Mouse (Mus musculus) MEL (cell line): ENCODE results near the gene Eml2. TPM values are rescaled to one million over a fixed set of nuclear protein-coding genes. Genes with fewer than 3 reads are reported as not detected.

ENCODE experiments used
- DNase-seq: peaks from one replicate; pipeline ENCODE4 v3.0.0; 2011; ENCODE audit warnings: low read depth, low spot score
- H3K27ac ChIP-seq: 2 replicates; pipeline ENCODE4 v1.5.1; 2012; ENCODE audit warnings: low read depth, mild to moderate bottlenecking, control low read depth, low read length, moderate library complexity; ENCODE audit not compliant: control insufficient read depth
- H3K27me3 ChIP-seq, 2 experiments: fragments of 150-350 bp in 1 of 2; sonication (generic) in 1 of 2; 2 replicates each; pipeline ENCODE4 v1.6.1; 2012; ENCODE audit warnings: low read length in 2 of 2, mild to moderate bottlenecking in 2 of 2, improper control_type of control experiment in 1 of 2, moderate library complexity in 1 of 2; ENCODE audit not compliant: insufficient read depth in 2 of 2, control insufficient read depth in 1 of 2
- H3K36me3 ChIP-seq, 2 experiments: 2 replicates each; pipeline ENCODE4 v1.6.1; 2012 to 2014; ENCODE audit warnings: low read length in 2 of 2, improper control_type of control experiment in 1 of 2, inconsistent platforms in 1 of 2, mild to moderate bottlenecking in 1 of 2; ENCODE audit not compliant: insufficient read depth in 2 of 2, control insufficient read depth in 1 of 2
- H3K4me1 ChIP-seq, 2 experiments: fragments of 150-350 bp in 1 of 2; sonication (generic) in 1 of 2; 2 replicates each; pipeline ENCODE4 v1.6.1; 2012; ENCODE audit warnings: low read length in 2 of 2, improper control_type of control experiment in 1 of 2, mild to moderate bottlenecking in 1 of 2; ENCODE audit not compliant: insufficient read depth in 2 of 2, control insufficient read depth in 1 of 2
- H3K4me3 ChIP-seq, 2 experiments: fragments of 150-350 bp in 1 of 2; sonication (generic) in 1 of 2; 2 replicates each; pipeline ENCODE4 v1.5.1; 2012; ENCODE audit warnings: low read depth in 2 of 2, low read length in 2 of 2, mild to moderate bottlenecking in 2 of 2, moderate library complexity in 2 of 2, control low read depth in 1 of 2, improper control_type of control experiment in 1 of 2; ENCODE audit not compliant: control insufficient read depth in 1 of 2, insufficient read depth in 1 of 2
- H3K79me2 ChIP-seq: 2 replicates; pipeline ENCODE4 v1.6.1; 2012; ENCODE audit warnings: mild to moderate bottlenecking, low read length, moderate library complexity; ENCODE audit not compliant: control insufficient read depth, poor library complexity, insufficient read depth
- H3K9ac ChIP-seq: 2 replicates; pipeline ENCODE4 v1.6.1; 2012; ENCODE audit warnings: low read depth, mild to moderate bottlenecking, control low read depth, low read length, moderate library complexity; ENCODE audit not compliant: control insufficient read depth, poor library complexity, severe bottlenecking
- H3K9me3 ChIP-seq: fragments of 150-350 bp; sonication (generic); replicated peaks from 2 replicates; pipeline ENCODE4 v1.6.1; 2012; ENCODE audit warnings: mild to moderate bottlenecking, low read length, improper control_type of control experiment, moderate library complexity; ENCODE audit not compliant: insufficient read depth
- BHLHE40 ChIP-seq: IDR thresholded peaks from 2 replicates; pipeline ENCODE4 v1.6.1; 2012; ENCODE audit warnings: low read depth, mild to moderate bottlenecking, inconsistent platforms, low read length, improper control_type of control experiment, borderline replicate concordance
- CHD1 ChIP-seq: IDR thresholded peaks from 2 replicates; pipeline ENCODE4 v1.6.1; 2012; ENCODE audit warnings: low read depth, mild to moderate bottlenecking, inconsistent platforms, low read length, improper control_type of control experiment
- CHD2 ChIP-seq: IDR thresholded peaks from 2 replicates; pipeline ENCODE4 v1.6.1; 2011; ENCODE audit warnings: low read length, improper control_type of control experiment
- CTCF ChIP-seq, 3 experiments: IDR thresholded peaks in 2 of 3; conservative IDR thresholded peaks in 1 of 3; 2 replicates each; pipeline ENCODE4 v1.5.1; 2011 to 2012; ENCODE audit warnings: low read length in 3 of 3, low read depth in 2 of 3, mild to moderate bottlenecking in 2 of 3, improper control_type of control experiment in 1 of 3, inconsistent platforms in 1 of 3, mixed read lengths in 1 of 3, moderate library complexity in 1 of 3; ENCODE audit not compliant: control insufficient read depth in 1 of 3, insufficient read depth in 1 of 3, poor library complexity in 1 of 3, severe bottlenecking in 1 of 3
- EP300 ChIP-seq, 2 experiments: IDR thresholded peaks; 2 replicates each; pipeline ENCODE4 v1.6.1; 2011; ENCODE audit warnings: improper control_type of control experiment in 2 of 2, low read length in 2 of 2, low read depth in 1 of 2, mild to moderate bottlenecking in 1 of 2
- ETS1 ChIP-seq: IDR thresholded peaks from 2 replicates; pipeline ENCODE4 v1.6.1; 2012; ENCODE audit warnings: low read depth, mild to moderate bottlenecking, inconsistent platforms, low read length, improper control_type of control experiment, moderate library complexity
- HCFC1 ChIP-seq: IDR thresholded peaks from 2 replicates; pipeline ENCODE4 v1.6.1; 2012; ENCODE audit warnings: low read depth, mild to moderate bottlenecking, inconsistent platforms, low read length, improper control_type of control experiment, moderate library complexity
- JUND ChIP-seq: IDR thresholded peaks from 2 replicates; pipeline ENCODE4 v1.6.1; 2011; ENCODE audit warnings: low read depth, mild to moderate bottlenecking, improper control_type of control experiment, low read length
- MAFK ChIP-seq: IDR thresholded peaks from 2 replicates; pipeline ENCODE4 v1.6.1; 2011; ENCODE audit warnings: low read depth, mild to moderate bottlenecking, low read length, improper control_type of control experiment, borderline replicate concordance
- MAX ChIP-seq: IDR thresholded peaks from 2 replicates; pipeline ENCODE4 v1.6.1; 2011; ENCODE audit warnings: low read length, improper control_type of control experiment
- MAZ ChIP-seq: IDR thresholded peaks from 2 replicates; pipeline ENCODE4 v1.6.1; 2012; ENCODE audit warnings: low read depth, mild to moderate bottlenecking, inconsistent platforms, low read length, improper control_type of control experiment
- MXI1 ChIP-seq: IDR thresholded peaks from 2 replicates; pipeline ENCODE4 v1.6.1; 2011; ENCODE audit warnings: mild to moderate bottlenecking, low read depth, low read length, improper control_type of control experiment
- MYB ChIP-seq: IDR thresholded peaks from 2 replicates; pipeline ENCODE4 v1.6.1; 2011; ENCODE audit warnings: mild to moderate bottlenecking, low read depth, low read length, improper control_type of control experiment
- MYC ChIP-seq: IDR thresholded peaks from 2 replicates; pipeline ENCODE4 v1.6.1; 2011; ENCODE audit warnings: low read depth, mild to moderate bottlenecking, low read length, improper control_type of control experiment, moderate library complexity
- NELFE ChIP-seq: IDR thresholded peaks from 2 replicates; pipeline ENCODE4 v1.6.1; 2011; ENCODE audit warnings: low read depth, low read length, improper control_type of control experiment
- POLR2A ChIP-seq, 2 experiments: IDR thresholded peaks; 2 replicates each; pipeline ENCODE4 v1.6.1; 2011 to 2012; ENCODE audit warnings: low read length in 2 of 2, mild to moderate bottlenecking in 2 of 2, control low read depth in 1 of 2, improper control_type of control experiment in 1 of 2, low read depth in 1 of 2, moderate library complexity in 1 of 2; ENCODE audit not compliant: control insufficient read depth in 1 of 2, insufficient read depth in 1 of 2, poor library complexity in 1 of 2
- POLR2AphosphoS2 ChIP-seq: IDR thresholded peaks from 2 replicates; pipeline ENCODE4 v1.6.1; 2011; ENCODE audit warnings: low read length, improper control_type of control experiment
- RAD21 ChIP-seq: IDR thresholded peaks from 2 replicates; pipeline ENCODE4 v1.6.1; 2011; ENCODE audit warnings: mild to moderate bottlenecking, low read depth, low read length, improper control_type of control experiment
- SIN3A ChIP-seq: IDR thresholded peaks from 2 replicates; pipeline ENCODE4 v1.6.1; 2012; ENCODE audit warnings: low read length, improper control_type of control experiment, inconsistent platforms
- TAL1 ChIP-seq: IDR thresholded peaks from 2 replicates; pipeline ENCODE4 v1.6.1; 2012; ENCODE audit warnings: mild to moderate bottlenecking, inconsistent platforms, low read length, moderate library complexity, mixed read lengths
- TBP ChIP-seq: IDR thresholded peaks from 2 replicates; pipeline ENCODE4 v1.8.0; 2011; ENCODE audit warnings: low read depth, low read length, improper control_type of control experiment
- UBTF ChIP-seq: IDR thresholded peaks from 2 replicates; pipeline ENCODE4 v1.6.1; 2012; ENCODE audit warnings: low read depth, mild to moderate bottlenecking, inconsistent platforms, low read length, improper control_type of control experiment, moderate library complexity, borderline replicate concordance; ENCODE audit not compliant: insufficient read depth
- USF1 ChIP-seq: IDR thresholded peaks from 2 replicates; pipeline ENCODE4 v1.6.1; 2014; ENCODE audit warnings: low read depth, mild to moderate bottlenecking, inconsistent platforms, low read length, improper control_type of control experiment, moderate library complexity
- polyA plus RNA-seq, 2 experiments: library from polyadenylated mRNA; stranded (reverse) in 1 of 2; unstranded in 1 of 2; fragments of >175 nt in 1 of 2; fragments of >200 nt in 1 of 2; gene quantifications; 2 replicates each; pipeline versions ENCODE4 v1.2.1 to v1.2.4; 2012; ENCODE audit warnings: low replicate concordance in 2 of 2, low read depth in 1 of 2; ENCODE audit not compliant: insufficient read length in 2 of 2, insufficient read depth in 1 of 2, missing spikeins in 1 of 2
- total RNA-seq: library from RNA; depleted of rRNA; stranded (reverse); fragments of 300-350 nt; gene quantifications from 2 replicates; pipeline ENCODE4 v1.2.3, GENCODE M21; 2012

Eml2 gene
- total and polyA plus RNA-seq, 3 experiments, result 22.0 to 43.6 TPM; not detected in 1

DNA sequence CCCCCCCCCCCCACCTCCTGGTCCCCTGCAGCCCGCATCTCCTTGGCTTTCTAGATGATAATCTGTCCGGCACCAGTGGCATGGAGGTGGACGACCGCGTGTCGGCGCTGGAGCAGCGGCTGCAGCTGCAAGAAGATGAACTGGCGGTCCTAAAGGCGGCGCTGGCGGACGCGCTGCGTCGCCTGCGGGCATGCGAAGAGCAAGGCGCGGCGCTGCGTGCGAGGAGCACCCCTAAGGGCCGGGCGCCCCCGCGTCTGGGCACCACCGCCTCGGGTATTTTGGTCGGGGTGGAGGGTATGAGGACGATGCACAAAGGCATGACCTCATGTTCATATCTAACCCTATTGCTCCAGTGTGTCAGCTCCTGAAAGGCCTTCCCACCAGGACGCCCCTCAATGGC lies 3.0 kb downstream of the Eml2 start (continued):
- TF ChIP-seq CHD1 (no peak), RAD21 (peak; percentile 56)

DNA sequence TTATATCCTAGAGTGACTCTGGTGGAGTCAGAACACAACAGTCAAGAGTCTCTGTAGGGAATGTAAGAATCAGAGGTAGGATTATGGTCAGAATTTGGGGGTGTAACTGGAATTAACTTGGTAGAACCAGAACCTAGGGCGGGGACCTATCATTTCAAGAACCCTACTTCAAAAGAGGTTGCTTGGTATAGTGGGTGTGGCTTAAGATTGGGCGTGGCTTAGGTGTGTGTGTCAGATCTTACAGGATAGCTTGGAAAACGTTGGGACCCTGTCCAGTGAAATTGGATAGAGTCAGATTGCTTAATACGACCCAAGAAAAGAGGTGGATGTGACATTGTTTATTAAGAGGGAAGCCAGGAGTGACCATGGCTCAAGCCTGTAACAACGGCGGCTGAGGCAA lies 3.7 kb downstream of the Eml2 start:
- Histone ChIP-seq H3K4me3 (peak overlapping the region; percentile 60 to 83), H3K36me3 (peaks cover 0 to 8% of the 10 kb centered on the region in 2 experiments; a peak in 2 of 4 replicates), H3K9ac (peak overlapping the region; percentile 68), H3K4me1 (peaks cover 9 to 28% of the 10 kb centered on the region in 2 experiments), H3K9me3 (no peaks in the 10 kb centered on the region), H3K27ac (peak overlapping the region; percentile 77), H3K27me3 (no peaks in the 10 kb centered on the region), H3K79me2 (no peaks in the 10 kb centered on the region)
- peak; percentile 84 for DNase-seq
- TF ChIP-seq TBP, result peak; percentile 40; the same call in 1 of the 2 replicates
- TF ChIP-seq NELFE, result no peak
- TF ChIP-seq MAX, result no peak

DNA sequence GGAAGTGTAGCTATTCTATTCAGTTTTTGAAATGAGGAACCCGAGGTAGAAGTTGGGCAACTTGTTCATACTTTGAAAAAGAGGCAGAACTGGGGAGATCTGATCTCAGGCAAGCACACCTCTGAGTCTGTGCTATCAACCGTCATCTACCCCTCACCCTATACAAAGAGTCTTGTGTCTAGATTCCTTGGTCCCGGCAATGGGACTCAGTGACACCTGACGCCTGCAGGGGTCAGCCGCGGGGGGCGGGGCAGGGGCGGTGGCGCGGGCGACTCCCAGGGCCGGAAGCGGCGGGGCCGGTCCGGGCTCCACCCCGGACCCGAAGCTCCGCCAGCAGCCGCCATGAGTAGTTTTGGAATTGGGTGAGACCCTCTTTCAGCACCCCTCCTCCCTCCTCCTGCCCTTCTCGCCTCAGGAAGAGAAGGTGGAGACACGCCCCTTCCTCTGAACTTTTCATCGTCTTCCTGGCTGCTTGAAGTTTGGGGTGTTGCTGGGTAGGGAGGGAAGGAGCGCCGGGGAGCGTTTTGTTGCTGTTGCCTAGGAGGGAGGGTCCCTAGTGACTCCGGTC lies 4.7 kb downstream of the Eml2 start:
- H3K36me3 ChIP-seq, result peaks cover 0 to 8% of the 10 kb centered on the region in 2 experiments; a peak in 2 of 4 replicates
- H3K79me2 ChIP-seq, result no peaks in the 10 kb centered on the region
- peaks cover 9 to 28% of the 10 kb centered on the region in 2 experiments for H3K4me1 ChIP-seq
- TF ChIP-seq POLR2A (IDR thresholded peaks at IDR 0.05; ENCODE audit: control insufficient read depth in 1 of 2, insufficient read depth in 1 of 2, low read depth in 1 of 2, low read length in 2 of 2, poor library complexity in 1 of 2) (peak; percentile 49 to 57; a peak in 2 of 4 replicates), ETS1 (peak; percentile 39; the same call in 1 of the 2 replicates), CHD2 (no peak), TAL1 (no peak), NELFE (peak; percentile 28), SIN3A (peak; percentile 78), UBTF (no peak), TBP (no peak), USF1 (0 out of 2 replicates have a peak, but pooled peaks have one; percentile 6), HCFC1 (peak; percentile 71), MAZ (peak; percentile 73; the same call in 1 of the 2 replicates), MYB (no peak), BHLHE40 (no peak), CTCF (IDR thresholded peaks at IDR 0.05 in 2 of 3, conservative IDR thresholded peaks at IDR 0.05 in 1 of 3; ENCODE audit: control insufficient read depth in 1 of 3, insufficient read depth in 1 of 3, low read depth in 2 of 3, low read length in 3 of 3, poor library complexity in 1 of 3, severe bottlenecking in 1 of 3) (peak in 1 of 3 experiments; percentile 19; a peak in 1 of 6 replicates), MAFK (no peak), EP300 (IDR thresholded peaks at IDR 0.05; ENCODE audit: low read depth in 1 of 2, low read length in 2 of 2) (peak in 1 of 2 experiments; percentile 11; a peak in 1 of 4 replicates), POLR2AphosphoS2 (no peak), CHD1 (no peak), MXI1 (peak; percentile 79), JUND (no peak), MAX (0 out of 2 replicates have a peak, but pooled peaks have one; percentile 3), MYC (peak; percentile 23; the same call in 1 of the 2 replicates)
- no peaks in the 10 kb centered on the region for H3K27me3 ChIP-seq
- no peaks in the 10 kb centered on the region for H3K9me3 ChIP-seq
- H3K27ac ChIP-seq, result peak overlapping the region; percentile 77
- peak; percentile 89 for DNase-seq
- H3K4me3 ChIP-seq, result peak overlapping the region; percentile 63 to 83
- H3K9ac ChIP-seq, result peak overlapping the region; percentile 67
